Mouse (Mus musculus) spleen, adult 2 months (tissue): ENCODE data around the gene Hoxc11. TPM values are rescaled to one million over a fixed set of nuclear protein-coding genes. Genes with fewer than 3 reads are reported as not detected.
A peak's percentile ranks its signal among the peaks of the same experiment; 100 is the strongest.

ENCODE experiments used
- DNase-seq, 2 experiments: peaks; one replicate each; pipeline versions ENCODE4 v3.0.0 to v3.0.0-alpha.2; 2012 to 2021; ENCODE audit warnings: low spot score in 2 of 2, low read depth in 1 of 2
- H3K27ac ChIP-seq: fragments of 200-500 bp; 2 replicates; pipeline ENCODE4 v1.5.1; 2012; ENCODE audit warnings: low read length, inconsistent platforms; ENCODE audit not compliant: insufficient read depth
- H3K27me3 ChIP-seq: fragments of 200-500 bp; 2 replicates; pipeline ENCODE4 v1.6.1; 2012; ENCODE audit warnings: mild to moderate bottlenecking, moderate library complexity, low read length, inconsistent platforms; ENCODE audit not compliant: control insufficient read depth, insufficient read depth
- H3K36me3 ChIP-seq: fragments of 200-500 bp; 2 replicates; pipeline ENCODE4 v1.6.1; 2012; ENCODE audit warnings: mild to moderate bottlenecking, low read length, inconsistent platforms; ENCODE audit not compliant: control insufficient read depth, insufficient read depth
- H3K4me1 ChIP-seq: fragments of 200-500 bp; 2 replicates; pipeline ENCODE4 v1.6.1; 2011; ENCODE audit warnings: inconsistent platforms; ENCODE audit not compliant: control insufficient read depth, insufficient read depth, insufficient read length
- H3K4me3 ChIP-seq: fragments of 200-500 bp; 2 replicates; pipeline ENCODE4 v1.5.1; 2011; ENCODE audit warnings: mild to moderate bottlenecking, inconsistent platforms; ENCODE audit not compliant: insufficient read depth, insufficient read length; ENCODE audit errors: extremely low read depth
- CTCF ChIP-seq: fragments of 200-500 bp; IDR thresholded peaks from 2 replicates; pipeline ENCODE4 v1.5.1; 2011; ENCODE audit warnings: mild to moderate bottlenecking, inconsistent platforms; ENCODE audit not compliant: insufficient read depth, insufficient read length, insufficient replicate concordance; ENCODE audit errors: extremely low read depth
- POLR2A ChIP-seq: fragments of 200-500 bp; IDR thresholded peaks from 2 replicates; pipeline ENCODE4 v1.6.1; 2011; ENCODE audit warnings: low read depth, low read length, inconsistent platforms
- WGBS: fragments of 180-500 bp; shearing (Covaris S2); methylation state at CpG from one replicate; pipeline ENCODE4 v1.1.7; 2018; 5-methylcytosine and 5-hydroxymethylcytosine counted together
- polyA plus RNA-seq: library from polyadenylated mRNA; depleted of rRNA; stranded (reverse); fragments of >200 nt; gene quantifications from 2 replicates; pipeline ENCODE4 v1.2.3, GENCODE M21; 2012

Gene Hoxc11
- polyA plus RNA-seq, 1 experiment = not detected

DNA sequence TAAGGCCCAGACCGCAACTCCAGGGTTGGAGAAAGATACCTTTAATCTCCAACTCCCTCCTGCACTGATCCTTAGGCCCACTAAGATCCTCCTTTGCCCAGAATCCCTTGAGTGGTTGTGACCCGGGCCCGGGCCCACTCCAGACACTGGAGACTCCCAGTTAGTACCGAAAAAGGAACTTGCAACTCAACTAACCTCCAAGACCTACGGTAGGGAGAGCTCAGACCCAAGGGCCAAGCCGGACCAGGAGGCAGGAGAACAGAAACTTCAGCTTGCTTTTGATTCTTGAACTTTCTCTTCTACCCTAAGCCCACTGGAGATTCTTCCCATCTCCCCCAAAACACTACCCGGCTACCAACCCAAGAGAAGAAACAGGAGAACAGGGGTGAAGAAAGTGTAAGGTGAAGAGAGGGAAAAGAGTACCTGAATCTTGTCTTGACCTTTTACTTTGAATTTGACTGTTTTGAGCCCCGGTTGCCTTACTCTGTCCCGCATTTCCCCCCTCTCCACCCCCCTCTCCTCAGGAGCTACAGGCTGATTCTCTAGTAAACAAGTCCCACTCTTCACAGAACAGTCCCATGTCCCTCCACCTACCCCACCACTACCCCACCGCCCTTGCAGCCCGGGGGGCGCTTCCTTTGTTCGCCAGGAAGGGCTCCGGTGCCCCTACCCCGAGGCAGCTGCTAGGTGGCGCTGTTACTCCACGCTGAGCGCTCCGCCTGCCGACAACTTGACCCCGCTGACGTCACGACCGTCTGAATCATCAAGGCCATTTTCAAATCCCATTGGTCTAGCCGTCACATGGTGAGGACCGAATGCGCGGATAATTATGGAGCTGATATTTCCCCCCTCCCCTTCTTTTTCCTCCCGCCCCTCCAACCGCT lies 11.9 kb downstream of the Hoxc11 start:
- Histone ChIP-seq H3K4me3 (no peak overlapping the region), H3K27me3 (peaks cover 48% of the 10 kb centered on the region), H3K27ac (no peak overlapping the region), H3K4me1 (peaks cover 2% of the 10 kb centered on the region; the same call in 1 of the 2 replicates), H3K36me3 (no peaks in the 10 kb centered on the region)
- WGBS = 7% methylated on average over 30 of the region's 30 CpGs
- TF ChIP-seq POLR2A (no peak), CTCF (peak; percentile 58; the same call in 1 of the 2 replicates)
- DNase-seq = peak; percentile 34 to 48

DNA sequence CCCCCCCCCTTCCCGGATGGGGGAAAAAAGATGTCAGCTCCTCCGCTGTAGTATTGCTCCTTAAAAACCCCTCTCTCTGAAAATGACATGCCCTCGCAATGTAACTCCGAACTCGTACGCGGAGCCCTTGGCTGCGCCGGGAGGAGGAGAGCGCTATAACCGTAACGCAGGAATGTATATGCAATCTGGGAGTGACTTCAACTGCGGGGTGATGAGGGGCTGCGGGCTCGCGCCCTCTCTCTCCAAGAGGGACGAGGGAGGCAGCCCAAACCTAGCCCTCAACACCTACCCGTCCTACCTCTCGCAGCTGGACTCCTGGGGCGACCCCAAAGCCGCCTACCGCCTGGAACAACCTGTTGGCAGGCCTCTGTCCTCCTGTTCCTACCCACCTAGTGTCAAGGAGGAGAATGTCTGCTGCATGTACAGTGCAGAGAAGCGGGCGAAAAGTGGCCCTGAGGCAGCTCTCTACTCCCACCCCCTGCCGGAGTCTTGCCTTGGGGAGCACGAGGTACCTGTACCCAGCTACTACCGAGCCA lies 12.6 kb downstream of the Hoxc11 start, which contains the start of gene Hoxc10:
Gene Hoxc10, plus strand, starts transcription at position 21 of the 536 bp plus-strand sequence.
- TF ChIP-seq CTCF = no peak
- TF ChIP-seq POLR2A = no peak
- DNase-seq = no peak
- no peak within 1 kb of the TSS for H3K27ac ChIP-seq
- H3K36me3 ChIP-seq = no peaks in the 10 kb centered on the region
- WGBS = 7% methylated on average over 27 of the region's 27 CpGs
- H3K4me1 ChIP-seq = peaks cover 2% of the 10 kb centered on the region; the same call in 1 of the 2 replicates
- peaks cover 42% of the 10 kb centered on the region for H3K27me3 ChIP-seq
- no peak within 1 kb of the TSS for H3K4me3 ChIP-seq

DNA sequence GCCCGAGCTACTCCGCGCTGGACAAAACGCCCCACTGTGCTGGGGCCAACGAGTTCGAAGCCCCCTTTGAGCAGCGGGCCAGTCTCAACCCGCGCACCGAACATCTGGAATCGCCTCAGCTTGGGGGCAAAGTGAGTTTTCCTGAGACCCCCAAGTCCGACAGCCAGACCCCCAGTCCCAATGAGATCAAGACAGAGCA lies 13.0 kb downstream of the Hoxc11 start, which contains the start of gene Hoxc5:
Gene Hoxc5, plus strand, starts transcription at position 132 of the 199 bp plus-strand sequence.
- no peak for DNase-seq
- H3K27ac ChIP-seq = no peak within 1 kb of the TSS
- no peak within 1 kb of the TSS for H3K4me3 ChIP-seq
- peaks cover 42% of the 10 kb centered on the region for H3K27me3 ChIP-seq
- TF ChIP-seq CTCF (no peak), POLR2A (no peak)
- H3K36me3 ChIP-seq = no peaks in the 10 kb centered on the region
- H3K4me1 ChIP-seq = peaks cover 2% of the 10 kb centered on the region; the same call in 1 of the 2 replicates
- WGBS = 11% methylated on average over 12 of the region's 12 CpGs

DNA sequence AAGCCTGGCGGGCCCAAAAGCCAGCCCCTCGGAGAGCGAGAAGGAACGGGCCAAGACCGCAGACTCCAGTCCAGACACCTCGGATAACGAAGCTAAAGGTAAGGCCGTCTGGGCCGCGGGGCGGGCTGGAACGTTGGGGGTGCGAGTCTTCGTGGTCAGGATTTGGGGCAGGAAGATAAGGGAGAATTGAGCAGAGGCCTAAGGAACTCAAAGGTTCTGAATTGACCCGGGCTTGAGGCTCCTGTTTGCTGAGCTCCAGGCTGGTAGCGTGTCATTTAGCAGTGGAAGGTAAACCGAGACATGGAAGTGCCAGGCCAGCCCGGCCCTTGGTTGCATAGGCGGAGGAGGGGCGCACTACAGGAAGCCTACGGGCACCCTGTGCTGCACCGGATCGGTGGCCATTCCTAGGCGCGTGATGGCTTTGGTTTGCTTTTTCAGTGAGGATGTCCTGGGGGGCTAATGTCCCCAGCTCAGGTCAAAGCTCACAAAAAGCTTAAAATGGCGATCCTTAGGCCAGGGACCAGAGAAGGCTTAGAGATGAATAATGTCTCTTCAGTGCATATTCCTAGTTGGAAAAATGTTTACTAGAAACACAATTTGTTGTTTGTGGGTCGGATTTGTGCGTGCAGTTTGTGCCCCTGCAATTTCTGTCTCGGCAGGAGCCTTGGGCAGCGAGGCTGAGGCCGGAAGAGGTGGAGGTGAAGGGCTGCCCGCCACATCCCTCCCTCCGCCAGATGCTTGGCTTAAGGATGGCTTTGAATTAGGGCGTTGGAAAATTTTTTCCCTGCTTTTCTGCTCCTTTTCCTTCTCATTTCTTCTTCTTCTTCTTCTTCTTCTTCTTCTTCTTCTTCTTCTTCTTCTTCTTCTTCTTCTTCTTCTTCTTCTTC lies 13.5 kb downstream of the Hoxc11 start:
- TF ChIP-seq POLR2A = no peak
- no peak for TF ChIP-seq CTCF
- H3K4me3 ChIP-seq = no peak overlapping the region
- no peaks in the 10 kb centered on the region for H3K36me3 ChIP-seq
- 11% methylated on average over 34 of the region's 34 CpGs for WGBS
- H3K27ac ChIP-seq = no peak overlapping the region
- H3K27me3 ChIP-seq = peaks cover 40% of the 10 kb centered on the region
- H3K4me1 ChIP-seq = peaks cover 2% of the 10 kb centered on the region; the same call in 1 of the 2 replicates
- no peak for DNase-seq

DNA sequence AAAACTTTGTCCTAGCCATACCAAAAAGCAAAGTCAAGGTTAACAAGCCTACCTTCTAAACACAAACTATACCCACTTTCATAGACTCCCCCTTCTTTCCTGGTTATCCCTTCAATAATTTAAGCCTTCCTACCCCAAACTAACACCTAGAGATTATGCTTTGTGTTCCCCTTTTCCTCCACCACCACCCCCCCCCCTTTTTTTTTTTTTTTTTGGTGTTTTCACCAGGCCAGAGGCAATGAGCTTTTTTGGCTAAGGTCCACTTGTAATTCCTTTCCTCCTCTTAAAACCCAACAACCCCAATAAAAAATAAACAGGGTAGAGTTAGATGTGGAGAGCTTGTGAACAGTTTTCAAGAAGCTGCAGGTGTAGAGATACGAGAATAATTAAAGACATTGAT lies 15.1 kb downstream of the Hoxc11 start:
- 33% methylated on average over 1 of the region's 1 CpGs for WGBS
- no peak overlapping the region for H3K27ac ChIP-seq
- DNase-seq = no peak
- TF ChIP-seq POLR2A (no peak), CTCF (no peak)
- H3K4me3 ChIP-seq = no peak overlapping the region
- H3K27me3 ChIP-seq = peaks cover 36% of the 10 kb centered on the region
- no peaks in the 10 kb centered on the region for H3K36me3 ChIP-seq
- H3K4me1 ChIP-seq = no peaks in the 10 kb centered on the region

DNA sequence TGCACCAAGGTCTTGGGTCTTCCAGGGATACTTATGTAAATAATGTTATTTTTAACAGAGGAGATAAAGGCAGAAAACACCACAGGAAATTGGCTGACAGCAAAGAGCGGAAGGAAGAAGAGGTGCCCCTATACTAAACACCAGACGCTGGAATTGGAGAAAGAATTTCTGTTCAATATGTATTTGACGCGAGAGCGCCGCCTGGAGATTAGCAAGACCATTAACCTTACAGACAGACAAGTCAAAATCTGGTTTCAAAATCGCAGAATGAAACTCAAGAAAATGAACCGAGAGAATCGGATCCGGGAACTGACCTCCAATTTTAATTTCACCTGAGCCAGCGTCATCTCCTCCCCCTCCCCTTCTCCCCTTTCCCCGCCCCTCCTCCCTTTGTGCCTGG lies 16.5 kb downstream of the Hoxc11 start:
- H3K27ac ChIP-seq = no peak overlapping the region
- peaks cover 38% of the 10 kb centered on the region for H3K27me3 ChIP-seq
- H3K4me1 ChIP-seq = no peaks in the 10 kb centered on the region
- DNase-seq = no peak
- H3K4me3 ChIP-seq = no peak overlapping the region
- H3K36me3 ChIP-seq = no peaks in the 10 kb centered on the region
- 1% methylated on average over 12 of the region's 12 CpGs for WGBS
- TF ChIP-seq CTCF (no peak), POLR2A (no peak)
